Mouse (Mus musculus) kidney, embryonic 14.5 days (tissue): ENCODE measurements around the gene Rab3gap2. TPM values are rescaled to one million over a fixed set of nuclear protein-coding genes. Genes with fewer than 3 reads are reported as not detected.

ENCODE experiments used
- microRNA counts: library from miRNA; unstranded; fragments of <30 nt; microRNA quantifications from one replicate; lab custom pipeline; 2017
- microRNA-seq: library from miRNA; unstranded; fragments of <30 nt; microRNA quantifications from one replicate; pipeline ENCODE4, GENCODE M21; 2016
- polyA plus RNA-seq: library from polyadenylated mRNA; unstranded; fragments of >200 nt; fragmentation: Nextera tagmentation; extraction: Ambion mirVana; gene quantifications from 2 replicates; pipeline ENCODE4 v1.2.1, GENCODE M21; 2014

Rab3gap2 gene
- polyA plus RNA-seq, 1 experiment from 2014 or later = 21.9 TPM

MicroRNA genes within 50 kb of the gene (microRNA counts, 519-probe panel; counts per million panel counts)
- microRNA mmu-miR-194 (lab: Ali Mortazavi, UCI) (not detected), microRNA mmu-miR-664 (lab: Ali Mortazavi, UCI) (not detected)

Small RNA genes within 50 kb of the gene (microRNA-seq; reads per million reads assigned to microRNA genes)
- gene Mir194-1 = 0.84 reads per million
- 1.1 reads per million for gene Mir215
- gene Mir664 = 7.2 reads per million, percentile 24 among the genes with 10 or more reads in this experiment

Other genes with a start within 250 kb of the Rab3gap2 start
- 2.4 and 3.0 TPM in 2 replicates for gene Mark1, start 204.5 kb upstream of the Rab3gap2 start, polyA plus RNA-seq
- 17.0 and 35.4 TPM in 2 replicates for gene Iars2, start 125.3 kb downstream of the Rab3gap2 start, polyA plus RNA-seq
- gene Bpnt1, start 128.0 kb downstream of the Rab3gap2 start, polyA plus RNA-seq = 18.2 and 31.6 TPM in 2 replicates
- 111 and 175 TPM in 2 replicates for gene Eprs, start 158.9 kb downstream of the Rab3gap2 start, polyA plus RNA-seq